In the genomic region with DNA sequence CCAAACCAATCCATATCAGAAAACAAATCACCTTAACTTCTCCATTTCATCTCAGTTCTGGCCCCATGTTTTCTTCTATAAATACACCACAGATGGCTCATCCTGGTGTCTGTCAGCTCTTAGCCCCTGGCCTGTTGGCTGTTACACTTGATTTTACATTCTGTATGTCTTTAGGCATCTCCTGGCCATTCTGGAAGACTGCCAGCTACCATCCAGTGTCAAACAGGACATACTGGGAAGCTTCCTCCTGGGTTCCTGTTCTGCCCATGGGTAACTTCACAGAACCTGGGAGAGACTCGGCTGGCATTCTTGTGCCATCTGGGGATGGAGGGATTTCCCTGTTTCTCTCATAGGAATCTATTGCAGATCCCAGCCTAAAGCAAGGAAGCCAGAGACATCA, we compare ENCODE assay signal across 18 mouse cellular contexts.
DNase-seq lines count a peak whose midpoint lies in the region; ATAC-seq and TF ChIP-seq lines count a peak whose summit lies in the region.
"Had no signal": no experiment of that assay in that cellular context is flagged by ENCODE, and none has a peak within 500 bp of the region (broad histone marks: within the 10 kb centered on the region; RNA-seq: fewer than 3 reads in every experiment).

No protein-coding gene starts in this region.

- peaks cover 35% of the 10 kb centered on the region for H3K36me3 ChIP-seq in hindbrain, embryonic 14.5 days (replicated peaks; ENCODE audit: control insufficient read depth, insufficient read depth)
- peaks cover 56% of the 10 kb centered on the region for H3K36me3 ChIP-seq in hindbrain, embryonic 12.5 days
- H3K36me3 ChIP-seq in midbrain, embryonic 15.5 days (replicated peaks): 0 out of 2 replicates have a peak, but pooled peaks cover 9% of the 10 kb centered on the region

- TF ChIP-seq CTCF in brain, embryonic 14.5 days (IDR thresholded peaks at IDR 0.05; ENCODE audit: borderline replicate concordance, extremely low read depth, insufficient read depth, insufficient read length): no peak

- TF ChIP-seq POLR2A in brain, embryonic 14.5 days (IDR thresholded peaks at IDR 0.05; ENCODE audit: borderline replicate concordance, extremely low read depth, insufficient read depth, insufficient read length, poor library complexity, severe bottlenecking): no peak

- peaks cover 9% of the 10 kb centered on the region; the same call in 1 of the 2 replicates for H3K4me1 ChIP-seq in hindbrain, embryonic 14.5 days (replicated peaks; ENCODE audit: control insufficient read depth, insufficient read depth, low read length)
- peaks cover 5% of the 10 kb centered on the region; the same call in 1 of the 2 replicates for H3K4me1 ChIP-seq in hindbrain, embryonic 12.5 days
- peaks cover 10% of the 10 kb centered on the region for H3K4me1 ChIP-seq in midbrain, embryonic 15.5 days
- H3K4me1 ChIP-seq: embryonic facial prominence, embryonic 15.5 days had no signal

- no peak overlapping the region for H3K4me3 ChIP-seq in hindbrain, embryonic 14.5 days (replicated peaks; ENCODE audit: low read length)
- H3K4me3 ChIP-seq in hindbrain, embryonic 12.5 days: no peak overlapping the region
- H3K4me3 ChIP-seq in midbrain, embryonic 15.5 days: no peak overlapping the region
- H3K4me3 ChIP-seq: embryonic facial prominence, embryonic 15.5 days; erythroblast, embryonic 14.5 days; gastrocnemius, adult 2 months had no signal

- H3K9me3 ChIP-seq in hindbrain, embryonic 14.5 days (ENCODE audit: control insufficient read depth, low read length): no peaks in the 10 kb centered on the region
- H3K9me3 ChIP-seq in hindbrain, embryonic 12.5 days (replicated peaks): no peaks in the 10 kb centered on the region
- no peaks in the 10 kb centered on the region for H3K9me3 ChIP-seq in midbrain, embryonic 15.5 days
- H3K9me3 ChIP-seq: embryonic facial prominence, embryonic 15.5 days had no signal

- no peak overlapping the region for H3K27ac ChIP-seq in hindbrain, embryonic 14.5 days
- H3K27ac ChIP-seq in hindbrain, embryonic 12.5 days: no peak overlapping the region
- H3K27ac ChIP-seq in midbrain, embryonic 15.5 days: 0 out of 2 replicates have a peak overlapping the region, but pooled peaks have one; percentile 15
- H3K27ac ChIP-seq: embryonic facial prominence, embryonic 15.5 days; gastrocnemius, adult 2 months had no signal

- ATAC-seq in hindbrain, embryonic 14.5 days (ENCODE audit: low FRiP score): no peak
- no peak for ATAC-seq in hindbrain, embryonic 12.5 days (ENCODE audit: low FRiP score)
- ATAC-seq in midbrain, embryonic 15.5 days (replicated peaks): no peak
- ATAC-seq in frontal cortex, adult (ENCODE audit: low TSS enrichment): no peak
- ATAC-seq: forebrain, embryonic 16.5 days; hindbrain, embryonic 16.5 days had no signal

- no peaks in the 10 kb centered on the region for H3K27me3 ChIP-seq in hindbrain, embryonic 14.5 days (ENCODE audit: control insufficient read depth, insufficient read depth, low read length)
- H3K27me3 ChIP-seq in hindbrain, embryonic 12.5 days: no peaks in the 10 kb centered on the region
- no peaks in the 10 kb centered on the region for H3K27me3 ChIP-seq in midbrain, embryonic 15.5 days (replicated peaks)
- H3K27me3 ChIP-seq: embryonic facial prominence, embryonic 15.5 days had no signal

- no peak overlapping the region for H3K9ac ChIP-seq in hindbrain, embryonic 14.5 days
- H3K9ac ChIP-seq in hindbrain, embryonic 12.5 days: no peak overlapping the region
- no peak overlapping the region for H3K9ac ChIP-seq in midbrain, embryonic 15.5 days
- H3K9ac ChIP-seq: embryonic facial prominence, embryonic 15.5 days had no signal

- H3K4me2 ChIP-seq in hindbrain, embryonic 14.5 days (replicated peaks): no peak overlapping the region
- H3K4me2 ChIP-seq in hindbrain, embryonic 12.5 days (replicated peaks): no peak overlapping the region
- no peak overlapping the region for H3K4me2 ChIP-seq in midbrain, embryonic 15.5 days
- H3K4me2 ChIP-seq: embryonic facial prominence, embryonic 15.5 days had no signal

- peak; percentile 59 to 60 for DNase-seq in cerebellum, postnatal 14 days
- DNase-seq in cerebellum, adult 11 months: no peak
- peak; percentile 39 for DNase-seq in hindbrain, embryonic 14.5 days (ENCODE audit: low spot score)
- DNase-seq in brain, embryonic 14.5 days (ENCODE audit: low read depth): peak; percentile 55
- DNase-seq in adrenal gland, postnatal 36 days: no peak
- DNase-seq: adrenal gland, postnatal 10 days; embryo, embryonic 11 days; gastrocnemius, adult 2 months; gastrocnemius, postnatal 25 days; heart, postnatal 10 days; kidney, adult 11 months had no signal

- WGBS in hindbrain, embryonic 14.5 days: 59% methylated on average over 1 of the region's 1 CpGs
- WGBS in hindbrain, embryonic 12.5 days: 84% methylated on average over 1 of the region's 1 CpGs
- 76% methylated on average over 1 of the region's 1 CpGs for WGBS in midbrain, embryonic 15.5 days

Comparison
In these comparisons a context has a peak if more than half of its experiments do, and no peak if none do; other contexts are left out.
1. DNase-seq: peak in cerebellum, postnatal 14 days (2 of 2), hindbrain, embryonic 14.5 days (single experiment) and brain, embryonic 14.5 days (single experiment); none in cerebellum, adult 11 months (single experiment) and adrenal gland, postnatal 36 days (0 of 2).